Mouse (Mus musculus): ENCODE measurements around the gene Btk. TPM values are rescaled to one million over a fixed set of nuclear protein-coding genes. Genes with fewer than 3 reads are reported as not detected.

Gene Btk
- total and polyA plus RNA-seq, 2 experiments from 2014 or later: 0.76 to 0.89 TPM

DNA sequence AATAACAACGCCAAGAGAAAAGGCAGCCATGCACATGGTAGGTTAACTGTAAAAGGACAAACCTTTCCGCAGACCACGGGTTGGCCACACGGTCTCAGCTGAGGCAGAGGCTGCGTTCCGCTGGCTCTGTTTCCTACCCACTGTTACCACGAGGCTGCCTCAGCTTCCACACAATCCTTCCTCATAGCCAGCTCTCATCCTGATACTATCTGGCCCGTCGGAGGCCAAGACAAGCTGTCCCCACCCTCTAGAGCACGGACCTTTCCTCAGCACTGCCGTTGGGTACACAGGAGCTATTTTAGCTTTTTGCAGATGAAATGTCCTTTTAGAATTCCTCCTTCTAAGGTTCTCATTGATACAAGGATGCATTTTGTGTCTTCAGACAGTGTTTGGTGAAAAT, 1.1 kb downstream of the Btk start:
- no peaks in the 10 kb centered on the region for H3K27me3 ChIP-seq (ENCODE audit: insufficient read depth, low read length)
- no peak overlapping the region for H3K9ac ChIP-seq (replicated peaks; ENCODE audit: low read length)
- H3K4me1 ChIP-seq (ENCODE audit: insufficient read depth, low read length): no peaks in the 10 kb centered on the region
- ATAC-seq: no peak
- no peaks in the 10 kb centered on the region for H3K9me3 ChIP-seq (ENCODE audit: low read length)
- no peaks in the 10 kb centered on the region for H3K36me3 ChIP-seq (ENCODE audit: insufficient read depth, low read length)
- no peak overlapping the region for H3K4me3 ChIP-seq (ENCODE audit: low read length)
- TF ChIP-seq CTCF (IDR thresholded peaks at IDR 0.05; ENCODE audit: low read depth): no peak
- DNase-seq (ENCODE audit: low spot score): no peak
- H3K4me2 ChIP-seq (ENCODE audit: low read depth, low read length): no peak overlapping the region
- H3K27ac ChIP-seq: no peak overlapping the region
- 79% methylated on average over 11 of the region's 11 CpGs for WGBS

DNA sequence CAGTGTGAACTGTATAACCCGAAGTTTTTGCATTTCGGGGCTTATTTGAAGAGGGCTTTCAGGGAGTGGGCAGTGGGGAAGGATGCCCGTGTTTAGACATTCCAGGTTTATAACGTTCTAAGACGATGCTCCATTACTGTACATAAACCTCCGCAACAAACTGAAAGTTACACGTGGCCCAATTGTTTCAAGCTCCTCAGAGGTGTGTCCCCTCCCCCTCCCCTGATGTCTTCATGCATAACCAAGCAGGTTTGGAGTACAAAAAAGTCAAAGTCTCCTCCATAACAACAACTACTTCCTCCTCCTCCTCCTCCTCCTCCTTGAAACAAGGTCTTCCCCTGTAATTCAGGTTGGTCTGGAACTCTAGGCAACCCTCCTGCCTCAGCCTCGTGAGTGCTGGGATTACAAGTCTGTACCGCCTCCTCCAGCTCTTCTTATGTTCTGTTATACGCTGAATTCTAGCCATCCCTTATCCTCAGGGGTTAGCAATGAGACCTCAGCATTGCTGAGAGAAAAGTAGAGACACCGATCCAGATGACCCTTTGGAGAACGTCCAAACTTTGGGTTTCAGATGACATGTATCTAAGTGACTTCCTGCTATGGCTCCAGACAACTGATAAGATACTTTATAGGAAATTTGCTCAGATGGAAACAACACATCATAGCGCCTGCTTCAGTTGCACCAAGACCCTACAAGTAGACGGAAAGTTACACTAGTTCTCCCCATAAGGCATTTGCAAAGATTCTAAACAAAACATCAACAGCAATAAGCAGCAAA, 2.7 kb downstream of the Btk start:
- 85% methylated on average over 14 of the region's 14 CpGs for WGBS
- no peaks in the 10 kb centered on the region for H3K36me3 ChIP-seq (ENCODE audit: insufficient read depth, low read length)

DNA sequence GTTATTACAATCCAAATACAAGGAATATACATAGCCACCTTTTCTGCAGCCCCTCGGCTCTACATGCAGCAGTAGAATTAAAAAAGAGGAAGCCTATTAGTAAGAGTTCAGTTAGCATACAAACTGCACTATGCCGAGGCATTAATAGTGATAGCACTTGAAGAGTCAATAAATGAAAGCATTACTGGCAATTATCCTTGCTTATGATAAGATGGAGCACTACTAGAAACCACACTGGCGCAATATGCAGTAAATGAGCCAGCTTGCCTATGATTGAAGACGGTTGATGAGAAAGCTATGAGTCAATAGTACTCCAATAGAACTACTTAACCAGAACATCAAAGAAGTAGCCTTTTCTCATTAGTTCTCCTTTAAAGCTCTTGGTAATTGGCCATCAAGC, 5.5 kb downstream of the Btk start:
- no peak overlapping the region for H3K4me2 ChIP-seq (ENCODE audit: low read depth, low read length)
- DNase-seq (ENCODE audit: low spot score): no peak
- no peaks in the 10 kb centered on the region for H3K27me3 ChIP-seq (ENCODE audit: insufficient read depth, low read length)
- no peak overlapping the region for H3K27ac ChIP-seq
- H3K4me3 ChIP-seq (ENCODE audit: low read length): no peak overlapping the region
- 84% methylated on average over 4 of the region's 4 CpGs for WGBS
- no peak for TF ChIP-seq CTCF (IDR thresholded peaks at IDR 0.05; ENCODE audit: low read depth)
- no peaks in the 10 kb centered on the region for H3K36me3 ChIP-seq (ENCODE audit: insufficient read depth, low read length)
- no peak for ATAC-seq
- H3K9me3 ChIP-seq (ENCODE audit: low read length): no peaks in the 10 kb centered on the region
- H3K4me1 ChIP-seq (ENCODE audit: insufficient read depth, low read length): no peaks in the 10 kb centered on the region
- no peak overlapping the region for H3K9ac ChIP-seq (replicated peaks; ENCODE audit: low read length)

More for the DNA sequence above, 2.7 kb downstream of the Btk start:
- Histone ChIP-seq H3K27ac (no peak overlapping the region), H3K4me1 (ENCODE audit: insufficient read depth, low read length) (no peaks in the 10 kb centered on the region), H3K9ac (replicated peaks; ENCODE audit: low read length) (no peak overlapping the region), H3K9me3 (ENCODE audit: low read length) (no peaks in the 10 kb centered on the region), H3K4me3 (ENCODE audit: low read length) (no peak overlapping the region), H3K4me2 (ENCODE audit: low read depth, low read length) (no peak overlapping the region), H3K27me3 (ENCODE audit: insufficient read depth, low read length) (no peaks in the 10 kb centered on the region)
- DNase-seq (ENCODE audit: low spot score) (no peak), ATAC-seq (no peak)
- no peak for TF ChIP-seq CTCF (IDR thresholded peaks at IDR 0.05; ENCODE audit: low read depth)

DNA sequence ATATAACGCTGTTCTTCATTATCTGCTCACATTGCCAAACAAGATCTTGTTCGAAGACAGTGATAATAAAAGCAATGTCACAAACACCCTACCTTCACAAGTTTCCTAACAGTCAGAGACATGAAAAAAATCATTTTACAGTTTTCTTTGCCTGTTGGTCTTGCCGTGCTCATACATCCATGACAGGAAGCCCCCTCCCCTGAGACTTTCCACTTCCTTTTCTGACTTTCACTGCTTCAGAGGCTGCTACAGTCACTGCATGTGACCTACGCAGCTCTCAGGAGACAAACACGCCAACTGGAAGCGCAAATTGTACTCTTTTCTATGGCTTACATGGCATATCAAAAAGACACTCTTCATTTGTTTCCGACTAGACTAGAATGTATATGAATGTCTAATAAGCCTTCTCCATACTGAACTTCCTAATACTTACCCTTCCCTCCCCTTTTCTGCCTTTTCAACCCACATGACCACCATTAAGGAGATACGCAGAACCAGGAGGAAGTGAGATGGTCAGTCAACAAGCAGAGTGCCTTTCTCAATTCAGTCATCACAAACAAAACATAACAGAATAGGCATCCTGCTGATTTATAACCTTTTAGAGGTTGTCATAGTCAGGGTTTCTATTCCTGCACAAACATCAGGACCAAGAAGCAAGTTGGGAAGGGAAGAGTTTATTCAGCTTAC, 16.7 kb downstream of the Btk start:
- no peak for TF ChIP-seq CTCF (IDR thresholded peaks at IDR 0.05; ENCODE audit: low read depth)
- WGBS: 84% methylated on average over 8 of the region's 8 CpGs

DNA sequence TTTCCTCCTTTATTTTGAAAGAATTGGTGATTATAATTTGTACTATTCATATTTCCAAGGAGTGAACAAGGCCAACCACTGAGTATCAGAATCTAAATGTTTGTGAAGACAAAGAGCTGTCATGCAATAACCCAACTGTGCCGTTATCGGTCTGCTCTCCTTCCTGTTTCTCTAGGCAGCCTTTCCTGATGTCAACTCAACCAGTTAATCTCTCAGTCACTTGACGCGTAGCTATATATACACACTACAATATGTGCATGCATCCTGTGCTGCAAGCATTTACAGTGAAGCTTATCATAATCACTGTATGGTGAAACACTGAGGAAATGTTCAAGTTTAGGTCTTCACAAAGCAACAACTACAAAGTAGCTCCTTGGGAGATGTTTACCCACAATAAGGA, 19.0 kb downstream of the Btk start:
- TF ChIP-seq CTCF (IDR thresholded peaks at IDR 0.05; ENCODE audit: low read depth): no peak
- Histone ChIP-seq H3K27ac (no peak overlapping the region), H3K27me3 (ENCODE audit: insufficient read depth, low read length) (no peaks in the 10 kb centered on the region), H3K36me3 (ENCODE audit: insufficient read depth, low read length) (no peaks in the 10 kb centered on the region), H3K4me3 (ENCODE audit: low read length) (no peak overlapping the region), H3K9me3 (ENCODE audit: low read length) (no peaks in the 10 kb centered on the region), H3K4me2 (ENCODE audit: low read depth, low read length) (no peak overlapping the region), H3K4me1 (ENCODE audit: insufficient read depth, low read length) (no peaks in the 10 kb centered on the region), H3K9ac (replicated peaks; ENCODE audit: low read length) (no peak overlapping the region)
- ATAC-seq (no peak), DNase-seq (ENCODE audit: low spot score) (no peak)
- 84% methylated on average over 4 of the region's 4 CpGs for WGBS

More for the DNA sequence above, 16.7 kb downstream of the Btk start:
- Histone ChIP-seq H3K36me3 (ENCODE audit: insufficient read depth, low read length) (no peaks in the 10 kb centered on the region), H3K4me1 (ENCODE audit: insufficient read depth, low read length) (no peaks in the 10 kb centered on the region), H3K27ac (no peak overlapping the region), H3K27me3 (ENCODE audit: insufficient read depth, low read length) (no peaks in the 10 kb centered on the region), H3K9ac (replicated peaks; ENCODE audit: low read length) (no peak overlapping the region), H3K4me2 (ENCODE audit: low read depth, low read length) (no peak overlapping the region), H3K9me3 (ENCODE audit: low read length) (no peaks in the 10 kb centered on the region), H3K4me3 (ENCODE audit: low read length) (no peak overlapping the region)
- DNase-seq (ENCODE audit: low spot score) (no peak), ATAC-seq (no peak)

DNA sequence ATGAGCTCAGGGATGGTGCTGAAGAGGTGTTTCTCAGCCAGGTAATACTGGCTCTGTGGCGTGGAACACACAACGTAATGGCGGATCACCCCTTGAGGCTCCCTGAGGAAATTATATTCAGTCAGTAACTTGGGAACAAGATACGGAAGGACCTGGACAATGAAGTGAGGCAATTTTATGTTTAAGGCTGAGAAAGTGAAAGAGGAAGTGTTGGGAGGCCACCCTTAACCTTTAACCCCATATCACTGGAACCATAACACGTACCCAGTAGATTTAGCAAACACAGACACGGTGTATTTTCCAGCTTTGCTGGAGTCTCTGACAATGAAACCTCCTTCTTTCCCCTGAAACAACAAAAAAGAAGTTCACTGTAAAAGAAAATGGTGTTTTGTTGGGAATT, 28.9 kb downstream of the Btk start:
- Histone ChIP-seq H3K4me1 (ENCODE audit: insufficient read depth, low read length) (no peaks in the 10 kb centered on the region), H3K36me3 (ENCODE audit: insufficient read depth, low read length) (no peaks in the 10 kb centered on the region), H3K27me3 (ENCODE audit: insufficient read depth, low read length) (no peaks in the 10 kb centered on the region), H3K27ac (no peak overlapping the region), H3K4me2 (ENCODE audit: low read depth, low read length) (no peak overlapping the region), H3K4me3 (ENCODE audit: low read length) (no peak overlapping the region), H3K9ac (replicated peaks; ENCODE audit: low read length) (no peak overlapping the region), H3K9me3 (ENCODE audit: low read length) (no peaks in the 10 kb centered on the region)
- DNase-seq (ENCODE audit: low spot score) (no peak), ATAC-seq (no peak)
- no peak for TF ChIP-seq CTCF (IDR thresholded peaks at IDR 0.05; ENCODE audit: low read depth)
- 77% methylated on average over 6 of the region's 6 CpGs for WGBS

DNA sequence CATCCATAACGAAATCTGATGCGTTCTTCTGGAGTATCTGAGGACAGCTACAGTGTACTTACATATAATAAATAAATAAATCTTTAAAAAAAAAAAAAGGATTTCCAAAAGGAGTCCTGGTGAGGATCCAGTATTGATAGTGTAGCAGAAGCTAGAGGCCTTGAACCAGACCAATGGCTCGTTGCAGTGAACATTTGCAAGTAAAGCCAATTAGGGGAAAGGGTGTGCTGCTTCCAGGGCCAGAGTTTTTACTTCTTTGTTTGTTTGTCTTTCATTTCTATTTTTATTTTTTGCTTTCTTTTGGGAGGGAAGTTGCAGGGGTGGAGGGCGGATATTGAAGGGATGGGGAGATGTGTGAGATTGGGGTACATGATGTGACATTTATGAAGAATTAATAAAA, 30.0 kb downstream of the Btk start:
- Histone ChIP-seq H3K4me2 (ENCODE audit: low read depth, low read length) (no peak overlapping the region), H3K36me3 (ENCODE audit: insufficient read depth, low read length) (no peaks in the 10 kb centered on the region), H3K27me3 (ENCODE audit: insufficient read depth, low read length) (no peaks in the 10 kb centered on the region), H3K9ac (replicated peaks; ENCODE audit: low read length) (no peak overlapping the region), H3K27ac (no peak overlapping the region), H3K4me1 (ENCODE audit: insufficient read depth, low read length) (no peaks in the 10 kb centered on the region), H3K4me3 (ENCODE audit: low read length) (no peak overlapping the region), H3K9me3 (ENCODE audit: low read length) (no peaks in the 10 kb centered on the region)
- no peak for DNase-seq (ENCODE audit: low spot score)
- ATAC-seq: no peak
- 85% methylated on average over 3 of the region's 4 CpGs for WGBS
- no peak for TF ChIP-seq CTCF (IDR thresholded peaks at IDR 0.05; ENCODE audit: low read depth)

All from hindbrain, postnatal 0 days (tissue).